Mouse (Mus musculus): ENCODE data around the gene Brat1.

DNA sequence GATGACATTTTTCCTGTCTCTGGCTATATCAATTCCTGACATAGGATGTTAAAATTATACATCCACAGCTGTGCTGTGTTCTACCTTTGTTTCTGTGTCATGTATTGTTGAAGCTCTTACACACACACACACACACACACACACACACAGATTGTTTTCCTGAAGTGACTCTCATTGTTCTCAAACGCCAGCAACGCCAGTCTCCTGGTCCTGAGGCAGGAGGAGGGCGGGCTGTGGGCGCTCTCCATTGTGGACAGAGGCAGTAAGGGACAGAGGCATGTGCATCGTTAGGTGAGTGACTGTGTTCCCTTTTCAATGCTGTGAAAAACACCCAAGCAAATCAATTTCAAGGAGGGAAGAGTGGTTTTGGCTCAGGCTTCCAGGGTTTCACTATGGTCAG, 48.4 kb downstream of the Brat1 start:
- TF ChIP-seq CTCF (IDR thresholded peaks at IDR 0.05; ENCODE audit: low read depth) (no peak), EP300 (IDR thresholded peaks at IDR 0.05; ENCODE audit: low read depth) (no peak)
